Mouse (Mus musculus): Measurements from ENCODE around the gene Fndc3b.
"Not testable (repeated sequence)": the region's sequence is repeated elsewhere in the genome, so short reads cannot be mapped to it uniquely, and the experiment has no call there.

Fndc3b gene

GRCm38 (mm10) chr3:27503279-27504038 lies 207.6 kb downstream of the Fndc3b start:
- DNase-seq (ENCODE audit: low spot score) = no peak

DNA sequence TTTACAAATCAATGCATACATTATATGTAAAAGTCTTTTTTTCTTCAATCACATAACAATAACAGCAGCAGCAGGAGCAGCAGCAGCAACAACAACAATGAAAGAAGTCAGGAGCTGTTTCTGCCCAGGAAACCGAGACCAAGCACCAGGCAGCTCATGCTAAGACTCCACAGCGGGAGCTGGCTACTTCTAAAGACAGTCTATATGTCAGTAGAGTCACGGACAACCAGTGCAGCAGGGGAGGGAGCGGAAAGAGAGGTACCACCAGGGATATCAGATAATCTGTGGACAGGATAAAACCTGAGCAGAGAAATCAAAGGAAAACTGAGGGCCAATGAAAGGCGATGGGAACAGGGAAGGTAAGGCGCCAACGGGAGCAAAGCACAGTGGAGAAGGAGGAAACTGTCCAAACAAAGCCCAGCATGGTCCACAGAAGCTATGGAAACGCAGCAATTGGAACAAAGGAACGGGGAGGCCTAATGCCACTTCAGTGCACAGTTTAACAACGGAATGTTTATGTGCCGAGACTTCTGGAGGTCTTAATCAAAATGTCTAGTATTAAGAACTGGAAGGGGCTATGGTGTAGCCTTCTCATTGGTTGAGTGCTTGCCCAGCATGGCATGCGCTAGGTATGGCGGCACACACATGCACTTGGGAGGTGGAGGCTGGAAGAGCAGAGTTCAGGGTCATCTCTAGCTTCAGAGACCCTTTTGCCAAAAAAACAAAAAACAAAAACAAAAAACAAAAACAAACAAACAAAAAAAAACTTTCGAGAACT lies 215.6 kb downstream of the Fndc3b start:
- no peak for DNase-seq (ENCODE audit: low spot score)

GRCm38 (mm10) chr3:27494698-27495097 lies 216.4 kb downstream of the Fndc3b start:
- DNase-seq (ENCODE audit: low spot score) = no peak

DNA sequence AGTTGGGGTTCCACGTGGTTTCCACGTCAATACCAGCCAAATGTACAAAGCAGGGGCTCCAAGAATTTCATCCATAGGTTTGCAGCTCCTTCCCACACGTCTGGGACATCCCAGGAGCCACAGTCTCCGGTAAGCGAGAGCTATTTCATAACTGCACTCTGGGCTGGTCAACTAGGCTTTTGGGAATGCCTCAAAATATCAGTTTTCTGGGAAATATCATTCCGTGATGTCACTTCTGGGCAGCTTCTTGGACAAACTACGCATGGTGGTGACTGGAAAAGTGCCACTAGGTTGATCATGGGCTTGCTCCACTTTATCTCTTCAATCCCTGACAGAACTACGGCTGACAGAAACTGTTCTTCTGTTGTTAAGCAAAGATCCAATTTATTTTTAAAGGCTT lies 217.0 kb downstream of the Fndc3b start:
- DNase-seq (ENCODE audit: low spot score) = no peak

DNA sequence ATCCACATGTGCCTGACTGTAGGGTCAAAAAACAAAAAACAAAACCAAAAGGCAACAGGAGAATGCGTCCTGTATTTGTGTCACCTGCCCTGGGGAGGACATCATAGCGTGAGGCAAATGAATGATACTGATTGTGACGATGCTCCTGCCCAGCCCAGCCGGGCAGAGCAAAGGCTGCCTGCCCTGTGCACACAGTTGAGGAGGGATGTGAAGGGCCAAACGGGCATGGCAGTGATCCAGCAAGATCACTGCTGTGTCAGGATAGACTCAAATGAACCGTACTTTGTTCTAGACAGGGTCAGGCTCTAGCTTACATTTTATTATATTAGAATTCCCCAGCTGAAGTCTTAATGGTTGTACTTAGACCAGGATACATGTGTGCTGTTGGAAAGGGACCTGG lies 219.3 kb downstream of the Fndc3b start:
- no peak for DNase-seq (ENCODE audit: low spot score)

DNA sequence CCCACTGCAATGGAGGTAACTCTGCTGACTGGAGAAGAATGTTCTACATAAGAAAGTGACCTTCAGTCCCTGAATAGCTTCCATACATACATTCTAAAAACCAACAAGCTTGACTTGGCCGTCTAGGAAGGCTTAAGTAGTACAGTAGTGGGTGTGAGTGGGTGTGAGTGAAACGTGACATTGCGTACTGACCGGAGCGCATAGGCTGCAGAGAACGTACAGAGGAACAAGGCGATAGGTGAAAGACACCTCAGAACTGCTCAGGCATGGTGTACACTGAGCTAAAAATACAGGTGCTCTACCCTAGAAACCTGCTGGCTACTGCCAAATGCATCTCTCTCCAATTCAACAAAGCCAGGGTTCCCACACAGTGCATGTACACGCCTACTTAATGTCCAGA lies 219.7 kb downstream of the Fndc3b start:
- DNase-seq (ENCODE audit: low spot score) = no peak

DNA sequence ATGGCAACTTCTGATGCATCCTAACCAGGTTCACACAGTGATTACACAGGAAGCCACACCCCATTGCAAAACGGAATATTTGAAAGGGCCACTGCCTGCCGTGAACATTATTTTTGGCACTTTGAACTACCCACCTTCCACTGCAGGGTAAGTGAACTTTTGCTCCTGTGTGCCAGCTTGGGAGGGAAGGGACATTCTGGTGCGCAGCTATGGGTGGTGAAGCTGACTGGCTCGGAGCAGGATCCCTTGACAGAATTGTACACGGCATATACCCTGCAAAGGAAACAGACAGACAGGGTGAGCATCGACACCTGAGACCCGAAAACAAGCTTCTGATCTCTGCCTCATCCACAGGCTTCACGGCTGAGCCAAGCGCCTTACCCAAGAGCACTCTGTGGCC lies 220.2 kb downstream of the Fndc3b start:
- DNase-seq (ENCODE audit: low spot score) = no peak

- DNase-seq (ENCODE audit: low spot score) = no peak
These were observed 221.6 kb downstream of the Fndc3b start for GRCm38 (mm10) chr3:27489550-27489949.

DNA sequence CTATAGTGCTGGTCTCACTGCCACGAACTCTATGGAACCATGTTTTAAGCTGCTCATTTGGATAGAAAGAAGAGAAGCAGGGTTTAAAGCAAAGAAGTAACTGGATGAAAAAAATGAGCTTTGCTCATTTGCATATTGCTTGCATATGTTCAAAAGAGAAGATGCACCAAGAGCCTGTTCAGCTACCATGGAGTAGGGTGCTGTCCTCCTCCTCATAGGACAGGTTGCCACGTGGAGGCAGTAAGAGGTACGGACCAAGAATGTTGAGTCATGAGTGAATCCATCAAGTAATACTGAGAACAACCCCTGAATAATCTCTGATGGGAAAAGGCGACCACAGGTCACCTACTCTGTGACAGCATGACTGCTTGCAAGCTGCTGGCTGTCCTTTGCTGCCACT lies 226.0 kb downstream of the Fndc3b start:
- no peak for DNase-seq (ENCODE audit: low spot score)

DNA sequence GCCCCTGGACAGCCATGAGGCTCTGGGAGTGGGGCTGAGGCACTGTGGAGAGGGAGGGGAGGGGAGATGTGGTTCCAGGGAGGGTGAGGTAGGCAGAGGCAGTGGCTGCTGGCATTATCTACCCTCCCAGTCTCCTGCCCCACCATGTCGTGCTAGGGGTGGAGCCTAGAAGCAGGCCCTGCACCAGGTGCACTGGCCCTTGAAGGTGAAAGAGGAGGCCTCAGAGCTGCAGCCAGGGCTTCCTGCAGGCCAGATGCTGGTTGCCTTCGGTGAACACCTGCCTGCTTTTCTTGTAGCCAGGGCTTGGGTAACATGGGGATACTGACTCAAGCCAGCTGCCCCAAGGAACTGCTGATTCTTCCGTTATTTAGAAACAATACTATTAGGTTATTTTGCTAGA lies 226.4 kb downstream of the Fndc3b start:
- DNase-seq (ENCODE audit: low spot score) = no peak

DNA sequence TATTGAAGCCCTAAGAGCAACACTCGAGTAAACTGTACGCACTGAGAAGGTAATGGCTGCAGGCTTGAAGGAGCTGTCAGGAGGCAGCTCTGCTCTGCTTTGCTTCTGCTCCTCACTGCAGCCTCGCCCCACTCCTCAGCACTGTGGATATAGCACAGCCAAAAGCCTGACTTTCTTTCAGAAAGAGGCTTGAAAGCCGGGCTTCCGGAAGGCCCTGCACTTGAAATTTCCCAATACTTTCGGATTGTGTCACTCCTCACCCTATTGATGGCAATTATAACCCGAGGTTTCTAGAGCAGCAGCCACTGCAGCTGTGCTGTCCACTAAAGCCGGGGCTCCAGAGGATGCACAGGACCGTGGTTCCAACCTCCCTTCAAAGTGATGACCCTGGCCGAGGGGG lies 227.3 kb downstream of the Fndc3b start:
- no peak for DNase-seq (ENCODE audit: low spot score)

- DNase-seq (ENCODE audit: low spot score) = no peak
These were observed 227.8 kb downstream of the Fndc3b start for GRCm38 (mm10) chr3:27483321-27483720.

DNA sequence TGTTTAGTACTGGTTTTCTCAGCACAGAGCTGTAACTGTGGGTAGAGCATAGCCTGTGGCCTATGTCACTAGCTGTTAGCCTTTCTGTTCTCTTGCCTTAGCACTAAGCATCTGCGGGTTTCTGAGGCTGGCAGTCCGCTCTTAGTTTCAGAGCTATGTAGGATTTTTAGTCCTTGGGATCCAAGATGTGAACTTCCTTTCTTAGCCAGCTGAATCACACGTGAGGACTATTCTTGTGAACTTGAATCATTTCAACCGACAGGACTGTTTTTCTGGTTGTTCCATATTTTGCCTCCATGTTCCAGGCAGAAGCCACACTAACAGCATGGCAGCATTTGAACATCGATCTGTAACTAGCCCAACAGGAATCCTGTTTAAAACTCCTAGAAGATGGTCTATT lies 229.4 kb downstream of the Fndc3b start:
- no peak for DNase-seq (ENCODE audit: low spot score)

DNA sequence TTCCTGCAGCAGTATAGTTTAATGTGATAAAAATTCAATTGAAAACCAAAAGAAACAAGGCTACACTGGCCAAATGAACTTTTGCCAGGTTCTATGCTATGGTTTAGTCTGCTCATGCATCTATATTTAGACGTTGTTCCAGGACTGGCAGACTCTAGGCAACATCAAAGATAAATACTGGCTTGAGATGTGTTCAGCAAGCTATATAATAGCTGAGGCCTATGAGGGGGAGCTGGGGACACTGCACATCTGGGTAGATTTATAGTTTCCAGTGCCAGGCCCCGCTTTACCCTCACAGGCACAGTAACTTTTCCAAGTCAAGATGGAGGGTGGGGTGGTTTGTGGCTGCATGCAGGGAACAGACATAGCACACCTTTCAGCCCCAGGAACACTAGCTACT lies 231.7 kb downstream of the Fndc3b start:
- no peak for DNase-seq (ENCODE audit: low spot score)

DNA sequence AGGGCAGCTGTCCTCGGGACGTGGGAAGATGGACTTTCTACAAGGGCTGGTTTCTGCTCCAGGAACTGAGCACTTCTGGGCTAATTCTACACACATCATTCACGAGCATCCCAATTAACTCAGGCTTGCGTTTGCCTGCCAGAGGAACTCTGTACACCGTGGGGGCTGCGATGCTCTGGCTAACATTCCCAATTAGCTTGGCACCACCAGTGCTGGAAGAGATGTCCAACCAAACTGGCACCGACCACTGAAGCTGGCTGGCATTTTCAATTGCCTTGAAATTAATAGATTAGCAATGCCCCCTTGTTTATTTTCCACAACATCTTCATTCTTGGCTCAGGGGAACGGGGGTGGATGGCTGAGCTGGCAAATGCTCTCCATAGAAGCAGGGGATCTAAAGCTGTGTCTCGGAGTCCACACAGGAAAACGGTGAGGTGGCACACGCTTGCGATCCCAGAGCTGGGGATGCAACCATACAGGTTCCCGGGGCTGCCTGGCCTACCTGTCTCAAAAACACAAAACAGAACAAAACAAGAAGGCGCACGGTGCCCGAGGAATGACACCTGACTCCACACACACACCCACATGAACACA lies 232.4 kb downstream of the Fndc3b start:
- no peak for DNase-seq (ENCODE audit: low spot score)

- DNase-seq (ENCODE audit: low spot score) = not testable (repeated sequence)
These were observed 233.4 kb downstream of the Fndc3b start for GRCm38 (mm10) chr3:27477749-27478148.

DNA sequence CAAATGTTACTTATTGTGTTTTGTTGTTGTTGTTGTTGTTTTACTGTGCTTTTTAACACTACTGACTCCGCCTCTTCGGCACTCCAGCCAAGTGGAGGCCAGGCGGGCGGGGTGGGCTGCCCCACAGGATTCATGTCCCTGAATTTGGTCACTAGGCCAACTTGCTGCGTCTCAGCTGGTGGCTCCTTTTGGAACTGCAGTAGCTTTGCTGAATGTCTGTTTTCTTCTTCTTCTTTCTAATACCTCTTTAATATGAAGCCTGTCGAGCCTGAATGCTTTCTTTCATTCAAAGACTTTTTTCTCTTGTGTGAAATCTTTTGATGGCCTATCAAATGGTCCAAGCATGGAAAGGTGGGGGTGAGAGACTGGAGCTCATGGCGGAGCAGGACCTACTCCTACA lies 235.2 kb downstream of the Fndc3b start:
- no peak for DNase-seq (ENCODE audit: low spot score)

GRCm38 (mm10) chr3:27473801-27474599 lies 237.1 kb downstream of the Fndc3b start:
- peak; percentile 36 for DNase-seq (ENCODE audit: low spot score)

GRCm38 (mm10) chr3:27472846-27473245 lies 238.3 kb downstream of the Fndc3b start:
- no peak for DNase-seq (ENCODE audit: low spot score)

DNA sequence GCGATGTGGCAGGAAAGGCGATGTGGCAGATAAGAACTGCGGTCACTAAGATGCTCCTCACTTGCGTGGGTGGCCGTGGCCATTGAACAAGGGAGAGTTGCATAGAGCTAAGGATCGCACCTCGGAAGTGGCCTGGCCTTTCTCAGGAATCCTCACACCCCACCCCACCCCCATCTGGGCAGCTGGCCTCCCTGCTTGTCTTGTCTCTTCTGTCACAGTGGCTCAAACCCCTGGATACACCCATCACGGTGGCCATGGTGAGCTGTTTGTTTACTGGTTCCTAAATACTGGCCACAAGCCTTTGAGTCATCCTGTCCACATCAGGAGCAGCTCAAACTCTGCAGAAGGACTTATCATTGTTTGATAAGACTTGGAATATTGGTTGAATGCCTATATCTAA lies 240.3 kb downstream of the Fndc3b start:
- DNase-seq (ENCODE audit: low spot score) = no peak

DNA sequence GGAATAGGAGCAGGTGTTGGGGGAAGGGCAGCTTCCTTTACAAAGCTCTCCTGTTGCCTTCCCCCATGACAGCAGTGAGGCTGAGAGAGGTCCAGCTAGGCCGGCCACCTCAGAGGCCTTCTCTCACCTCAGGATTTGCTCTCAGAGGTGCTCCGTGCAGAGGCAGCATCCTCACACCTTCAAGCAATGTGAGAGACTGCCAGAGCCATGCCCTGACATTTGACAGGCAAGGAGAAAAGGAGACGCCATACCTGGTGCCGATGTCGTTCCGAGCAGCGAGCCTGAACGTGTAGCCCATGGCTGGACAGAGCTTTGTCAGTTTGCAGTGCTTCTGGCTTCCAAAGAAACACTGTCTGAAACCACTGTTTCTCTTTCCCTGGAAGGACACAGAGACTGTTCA lies 241.1 kb downstream of the Fndc3b start:
- no peak for DNase-seq (ENCODE audit: low spot score)

GRCm38 (mm10) chr3:27467505-27468020 lies 243.5 kb downstream of the Fndc3b start:
- DNase-seq (ENCODE audit: low spot score) = no peak

All from testis, postnatal 14 days (tissue).